Mouse (Mus musculus) gastrocnemius, postnatal 14 days (tissue): Measurements from ENCODE around the gene Zswim8. TPM values are rescaled to one million over a fixed set of nuclear protein-coding genes. Genes with fewer than 3 reads are reported as not detected.
A peak's percentile ranks its signal among the peaks of the same experiment; 100 is the strongest.

Experiments
- DNase-seq: peaks from one replicate; pipeline ENCODE4 v3.0.0; 2021; ENCODE audit warnings: mixed read lengths
- intact Hi-C: fragments of 180-260 bp; cut with DNase I; formaldehyde crosslinking; loops from one replicate; pipeline ENCODE4 v1.15.1; 2025; ENCODE audit warnings: low total_unique reads
- microRNA-seq, 2 experiments: library from miRNA; unstranded; fragments of <30 nt; microRNA quantifications; one replicate each; pipeline ENCODE4 v1.2.0; 2021
- total RNA-seq, 2 experiments: library from RNA; stranded (reverse); gene quantifications; 2 replicates each; pipeline ENCODE4 v1.2.3; 2021

The Zswim8 gene
- total RNA-seq, 2 experiments from 2014 or later: 31.7 to 38.8 TPM

- intact Hi-C loops: no loop called here
- DNase-seq: no peak
Observed at GRCm38 (mm10) chr14:20757370-20757907, 50.1 kb downstream of the Zswim8 start.

- intact Hi-C loops: no loop called here
- no peak for DNase-seq
Observed at GRCm38 (mm10) chr14:20758768-20759435, 51.5 kb downstream of the Zswim8 start.

- DNase-seq: no peak
- intact Hi-C loops: no loop called here
Observed at GRCm38 (mm10) chr14:20764942-20765341, 57.6 kb downstream of the Zswim8 start.

- intact Hi-C loops: loop anchor here (2.0 kb wide), 1 partner anchor 33 kb away; no protein-coding TSS in a partner anchor
- peak; percentile 86 for DNase-seq
Observed at GRCm38 (mm10) chr14:20765642-20766258, 58.4 kb downstream of the Zswim8 start.

GRCm38 (mm10) chr14:20767936-20768335 is 60.6 kb downstream of the Zswim8 start:
- intact Hi-C loops: loop anchor here (2.0 kb wide), 1 partner anchor 31 kb away; no protein-coding TSS in a partner anchor
- DNase-seq: no peak

- intact Hi-C loops: no loop called here
- no peak for DNase-seq
Observed at GRCm38 (mm10) chr14:20768581-20768980, 61.2 kb downstream of the Zswim8 start.

- intact Hi-C loops: no loop called here
Observed at GRCm38 (mm10) chr14:20771941-20772340, 64.6 kb downstream of the Zswim8 start.

GRCm38 (mm10) chr14:20772808-20773207 is 65.5 kb downstream of the Zswim8 start:
- DNase-seq: no peak
- intact Hi-C loops: no loop called here

More at GRCm38 (mm10) chr14:20771941-20772340, 64.6 kb downstream of the Zswim8 start:
- no peak for DNase-seq

Small RNA genes within 50 kb of the gene (microRNA-seq; reads per million reads assigned to microRNA genes)
- 0 to 1.3 reads per million in 2 experiments for gene Mir6946

Other genes with a start within 250 kb of the Zswim8 start
- gene Anxa7, start 227.4 kb upstream of the Zswim8 start, total RNA-seq: 10 to 100 TPM; 26.2 TPM
- 1 to 10 TPM; 3.2 to 5.8 TPM for gene Mss51, start 210.7 kb upstream of the Zswim8 start, total RNA-seq
- 100 to 1,000 TPM; 101 to 107 TPM for gene Ppp3cb, start 161.0 kb upstream of the Zswim8 start, total RNA-seq
- 10 to 100 TPM in 1 of 2 experiments, 1 to 10 TPM in 1; 4.4 to 11.2 TPM for gene Usp54, start 66.5 kb upstream of the Zswim8 start, total RNA-seq
- 1,000 to 10,000 TPM; 1,986 to 2,341 TPM for gene Myoz1, start 51.0 kb upstream of the Zswim8 start, total RNA-seq
- 100 to 1,000 TPM; 197 to 244 TPM for gene Synpo2l, start 39.2 kb upstream of the Zswim8 start, total RNA-seq
- 10 to 100 TPM; 56.7 to 60.1 TPM for gene Sec24c, start 33.2 kb upstream of the Zswim8 start, total RNA-seq
- 1 to 10 TPM; 6.6 to 7.0 TPM for gene Fut11, start 12.6 kb upstream of the Zswim8 start, total RNA-seq
- gene Chchd1, start 4.5 kb upstream of the Zswim8 start, total RNA-seq: 100 to 1,000 TPM in 1 of 2 experiments, 10 to 100 TPM in 1; 98.5 to 106 TPM
- 1 to 10 TPM; 7.8 to 8.7 TPM for gene Ndst2, start 27.0 kb downstream of the Zswim8 start, total RNA-seq
- 100 to 1,000 TPM; 114 to 117 TPM for gene Camk2g, start 86.5 kb downstream of the Zswim8 start, total RNA-seq
- 10 to 100 TPM; 29.4 to 31.5 TPM for gene Plau, start 129.1 kb downstream of the Zswim8 start, total RNA-seq
- 100 to 1,000 TPM in 1 of 2 experiments, 10 to 100 TPM in 1; 95.8 to 119 TPM for gene Vcl, start 221.8 kb downstream of the Zswim8 start, total RNA-seq